Mouse (Mus musculus) frontal cortex, adult 2 months (tissue): Measurements from ENCODE around the gene Sec24a. TPM values are rescaled to one million over a fixed set of nuclear protein-coding genes. Genes with fewer than 3 reads are reported as not detected.
"Not testable (repeated sequence)": the region's sequence is repeated elsewhere in the genome, so short reads cannot be mapped to it uniquely, and the experiment has no call there.

Experiments used
- DNase-seq, 2 experiments: peaks; one replicate each; pipeline ENCODE4 v3.0.0; 2022; ENCODE audit warnings: low spot score in 1 of 2; ENCODE audit errors: extremely low spot score in 1 of 2
- polyA plus RNA-seq: library from polyadenylated mRNA; depleted of rRNA; stranded (reverse); fragments of >200 nt; gene quantifications from 2 replicates; pipeline ENCODE4 v1.2.3, GENCODE M21; 2012; rRNA removed

Sec24a gene
- 9.4 and 10.9 TPM in 2 replicates for polyA plus RNA-seq

DNA sequence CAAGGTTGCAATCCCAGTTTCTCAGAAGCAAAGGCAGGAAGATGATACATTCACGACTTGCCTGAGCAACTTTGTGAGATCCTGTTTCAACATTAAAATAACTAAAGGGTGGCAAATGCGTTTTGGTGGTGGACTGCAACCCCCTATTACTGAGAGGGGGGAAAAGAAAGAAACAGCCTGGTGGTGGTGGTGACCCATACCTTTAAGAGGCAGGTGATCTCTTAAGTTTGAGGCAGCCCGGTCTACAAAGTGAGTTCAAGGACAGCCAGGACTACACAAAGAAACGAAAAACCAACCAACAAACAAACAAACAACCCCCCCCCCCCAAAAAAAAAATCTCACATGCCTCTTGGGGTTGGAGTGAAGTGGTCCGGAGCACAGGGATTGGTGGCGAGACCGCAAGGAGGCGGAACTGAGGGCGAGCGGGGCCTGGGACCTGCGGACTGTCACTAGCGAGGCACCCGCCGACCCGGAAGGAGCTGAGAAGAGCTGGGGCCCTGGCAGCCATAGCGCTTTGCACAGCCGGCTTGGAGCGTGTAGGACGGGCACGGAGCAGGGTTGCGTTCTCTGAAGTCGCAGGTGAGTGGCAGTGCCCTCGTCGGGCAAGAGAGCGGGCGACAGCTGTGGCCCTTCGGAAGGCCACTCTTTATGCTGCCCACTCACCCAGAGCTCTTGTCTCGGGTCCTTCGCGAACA lies at the start of gene Sec24a, which contains the start of gene Sar1b:
Sec24a (minus strand) TSS at position 422 of the 695 bp plus-strand sequence.
Sar1b (plus strand) TSS at position 475 of the 695 bp plus-strand sequence.
- DNase-seq: peak; percentile 34 to 84

DNA sequence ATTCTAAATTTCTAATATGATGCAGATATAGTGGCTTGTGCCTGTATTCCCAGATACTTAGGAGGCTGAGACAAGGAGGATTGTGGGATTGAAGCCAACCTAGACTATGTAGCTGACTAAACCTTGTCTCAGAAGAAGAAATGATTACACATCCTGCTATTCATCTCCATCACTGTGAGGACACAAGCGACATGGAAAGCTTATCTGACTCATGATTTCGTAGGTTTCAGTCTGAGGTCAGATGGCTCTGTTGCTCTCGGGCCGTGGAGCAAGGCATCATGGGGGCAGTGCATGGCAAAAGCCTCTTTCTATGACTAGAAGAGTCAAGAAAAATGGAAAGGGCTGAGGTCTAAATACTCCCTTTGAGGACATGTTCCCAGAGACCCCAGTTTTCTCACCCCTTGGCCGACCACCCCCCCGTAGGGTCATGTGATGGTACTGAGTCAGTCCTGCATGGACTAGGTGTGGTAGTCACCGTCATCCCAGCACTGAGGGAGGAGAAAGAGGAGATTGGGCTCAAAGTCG lies 48.6 kb upstream of the Sec24a start:
- DNase-seq: no peak

DNA sequence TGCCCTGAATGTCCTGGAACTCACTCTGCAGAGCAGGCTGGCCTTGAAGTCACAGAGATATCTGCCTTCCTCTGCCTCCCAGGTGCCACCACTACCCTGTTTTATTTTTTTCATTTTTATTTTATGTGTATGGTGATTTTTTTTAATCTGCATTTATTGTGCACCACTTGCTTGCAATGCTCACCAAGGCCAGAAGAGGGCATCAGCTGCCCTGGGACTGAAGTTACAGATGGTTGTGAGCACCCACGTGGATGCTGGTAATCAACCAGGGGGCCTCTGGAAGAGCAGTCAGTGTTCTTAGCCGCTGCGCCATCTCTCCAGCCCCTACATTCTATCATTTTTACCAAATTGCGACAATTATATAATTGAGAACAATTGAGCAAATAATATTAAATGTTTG lies 47.8 kb upstream of the Sec24a start:
- DNase-seq: no peak

DNA sequence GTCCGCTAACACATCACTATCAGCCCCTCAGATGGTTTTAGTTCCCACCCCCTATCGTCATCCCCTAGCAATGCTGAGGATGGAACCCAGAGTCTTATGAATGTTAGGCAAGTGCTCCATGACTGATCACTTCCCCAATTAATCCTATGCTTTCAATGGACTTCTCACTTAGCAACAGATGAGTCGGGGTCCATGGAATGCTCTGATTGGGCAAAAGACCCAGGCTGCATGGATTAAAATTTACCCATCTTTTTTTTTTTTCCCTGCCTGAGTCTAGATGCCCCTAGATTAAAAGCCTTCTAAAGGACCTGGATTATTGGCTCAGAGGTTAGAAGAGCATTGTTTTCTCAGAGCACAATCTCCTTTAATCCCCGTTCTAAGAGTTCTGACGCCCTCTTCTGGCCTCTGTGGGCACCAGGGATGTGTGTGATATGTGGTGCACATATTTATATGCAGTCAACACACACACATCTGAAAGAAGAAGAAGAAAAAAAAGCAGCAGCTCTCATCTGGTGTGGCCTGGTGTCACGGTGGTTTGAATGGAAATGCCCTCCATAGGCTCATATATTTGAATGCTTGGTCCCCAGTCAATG lies 46.3 kb upstream of the Sec24a start:
- peak in 1 of 2 experiments; percentile 61 for DNase-seq

GRCm38 (mm10) chr11:51807108-51807879 lies 43.9 kb upstream of the Sec24a start:
- DNase-seq: no peak

GRCm38 (mm10) chr11:51805221-51805981 lies 42.0 kb upstream of the Sec24a start:
- DNase-seq: peak; percentile 77 to 84

DNA sequence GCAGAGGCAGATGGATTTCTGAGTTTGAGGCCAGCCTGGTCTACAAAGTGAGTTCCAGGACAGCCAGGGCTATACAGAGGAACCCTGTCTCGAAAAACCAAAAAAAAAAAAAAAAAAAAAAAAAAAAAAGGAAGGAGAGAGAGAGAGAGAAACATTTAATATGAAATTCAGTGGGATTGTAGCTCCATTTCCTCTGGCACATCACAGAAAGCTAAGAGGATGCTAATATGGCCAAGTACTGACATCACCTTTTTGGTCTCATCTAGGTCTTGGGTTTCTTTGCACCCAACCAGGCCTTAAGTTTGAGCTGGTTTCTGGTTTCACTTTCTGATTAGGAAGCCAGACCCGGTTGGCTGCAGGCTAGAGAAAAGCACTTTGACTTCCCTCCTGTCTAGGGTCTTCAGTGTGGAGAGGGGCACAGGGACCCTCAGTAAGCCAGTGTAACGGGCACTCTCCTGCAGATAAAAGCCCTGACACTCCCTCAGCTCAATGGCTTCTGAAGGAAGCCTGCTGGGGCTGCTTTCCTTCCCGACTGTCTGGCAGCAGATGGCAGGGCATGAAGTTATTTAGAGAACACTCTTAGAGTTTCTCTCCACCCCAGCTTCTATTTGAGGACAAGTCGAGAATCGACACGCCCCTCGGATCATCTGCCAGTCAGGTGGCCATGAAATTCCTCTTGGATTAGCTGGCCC lies 37.3 kb upstream of the Sec24a start:
- peak; percentile 61 to 65 for DNase-seq

DNA sequence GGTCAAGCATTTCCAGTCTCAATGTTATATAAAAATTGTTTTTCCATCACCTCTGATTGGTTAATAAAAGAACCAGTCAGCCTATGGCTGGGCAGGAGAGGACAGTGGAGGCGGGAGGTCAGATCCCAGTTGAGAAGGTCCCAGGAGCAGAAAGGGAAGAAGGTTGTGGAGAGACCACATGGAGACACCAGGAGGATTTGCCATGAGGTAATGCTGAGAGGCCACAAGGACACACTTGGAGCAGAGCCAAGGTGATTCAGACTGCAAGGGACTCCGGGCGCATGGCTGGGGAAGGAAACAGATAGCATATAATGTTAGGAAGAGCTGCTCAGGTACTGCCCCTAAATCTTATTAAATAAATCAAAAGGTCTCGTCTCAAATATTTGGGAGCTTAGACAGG lies 32.8 kb upstream of the Sec24a start:
- no peak for DNase-seq

DNA sequence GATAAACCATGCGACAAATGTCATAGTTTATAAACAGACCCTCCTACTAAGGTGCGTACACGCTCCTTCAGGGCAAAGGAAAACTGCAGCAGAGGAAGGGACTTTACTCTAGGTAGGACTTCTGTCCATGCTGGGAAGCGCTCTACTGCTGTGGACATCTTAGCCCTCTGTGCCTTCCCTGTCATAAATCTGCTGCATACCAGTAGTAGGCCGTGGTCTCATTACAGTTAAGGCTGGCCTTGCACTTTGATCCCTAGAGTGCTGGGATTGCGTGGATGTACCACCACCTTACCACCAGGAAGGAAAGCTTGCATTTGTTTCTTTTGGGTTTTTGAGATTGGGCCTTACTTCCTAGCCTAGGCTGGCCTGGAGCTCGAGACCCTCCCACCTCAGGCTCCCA lies 27.2 kb upstream of the Sec24a start:
- no peak for DNase-seq

DNA sequence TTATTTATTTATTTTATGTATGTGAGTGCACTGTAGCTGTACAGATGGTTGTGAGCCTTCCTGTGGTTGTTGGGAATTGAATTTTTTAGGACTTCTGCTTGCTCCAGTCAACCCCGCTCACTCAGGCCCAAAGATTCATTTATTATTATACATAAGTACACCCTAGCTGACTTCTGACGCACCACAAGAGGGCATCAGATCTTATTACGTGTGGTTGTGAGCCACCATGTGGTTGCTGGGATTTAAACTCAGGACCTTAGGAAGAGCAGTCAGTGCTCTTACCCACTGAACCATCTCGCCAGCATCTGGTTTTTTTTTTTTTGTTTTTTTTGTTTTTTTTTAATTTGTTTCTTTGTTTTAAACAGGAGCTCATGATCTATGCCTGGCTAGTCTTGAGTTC lies 26.3 kb upstream of the Sec24a start:
- DNase-seq: not testable (repeated sequence)

GRCm38 (mm10) chr11:51785926-51786325 lies 22.5 kb upstream of the Sec24a start:
- no peak for DNase-seq

- no peak for DNase-seq
These were observed 19.3 kb upstream of the Sec24a start for GRCm38 (mm10) chr11:51782721-51783120.

- no peak for DNase-seq
These were observed 17.4 kb upstream of the Sec24a start for GRCm38 (mm10) chr11:51780773-51781267.

- no peak for DNase-seq
These were observed 14.0 kb upstream of the Sec24a start for GRCm38 (mm10) chr11:51777478-51777877.

DNA sequence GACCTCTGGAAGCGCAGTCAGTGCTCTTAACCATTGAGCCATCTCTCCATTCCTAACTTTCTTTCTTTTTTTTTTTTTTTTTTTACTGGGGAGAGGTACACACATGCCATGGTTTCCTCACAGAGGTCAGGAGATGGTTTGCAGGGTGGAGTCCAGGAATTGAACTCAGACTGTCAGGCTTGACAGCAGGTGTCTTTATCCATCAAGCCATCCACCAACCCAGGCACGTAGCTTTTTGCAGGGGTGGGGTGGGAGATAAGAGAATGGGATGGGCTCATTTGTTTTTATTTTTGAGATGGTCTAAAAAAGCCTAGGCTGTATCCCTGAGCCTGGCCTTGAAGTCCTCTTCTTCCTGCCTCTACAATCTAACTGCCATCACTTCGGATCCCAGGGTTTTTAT lies 12.1 kb upstream of the Sec24a start:
- DNase-seq: no peak

- no peak for DNase-seq
These were observed 4.9 kb upstream of the Sec24a start for GRCm38 (mm10) chr11:51768296-51768695.

- no peak for DNase-seq
These were observed 4.3 kb upstream of the Sec24a start for GRCm38 (mm10) chr11:51767579-51768220.

- no peak for DNase-seq
These were observed 1.4 kb upstream of the Sec24a start for GRCm38 (mm10) chr11:51764816-51765215.

DNA sequence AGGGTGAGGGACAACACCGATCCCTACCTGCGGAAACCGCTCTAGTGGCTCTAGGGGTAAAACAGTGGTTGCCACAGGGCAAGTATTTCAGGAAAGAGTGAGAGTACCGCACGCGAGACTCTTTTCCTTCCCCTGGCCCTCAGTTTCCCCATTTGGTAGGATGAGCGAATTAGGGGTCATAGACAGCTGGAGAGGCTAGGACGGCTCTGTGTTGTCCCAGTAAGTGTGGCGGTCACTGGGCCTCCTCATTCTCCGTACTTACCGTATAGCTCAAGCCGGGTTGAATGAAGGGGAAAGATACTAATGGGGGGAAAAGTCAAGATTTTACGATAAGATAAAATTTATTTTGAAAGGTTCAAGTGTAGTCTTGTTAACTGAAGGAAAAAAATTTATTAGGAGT lies 521 bp upstream of the Sec24a start:
- DNase-seq: no peak
